Mouse (Mus musculus) liver, embryonic 11.5 days (tissue): ENCODE results near the gene Prmt9. TPM values are rescaled to one million over a fixed set of nuclear protein-coding genes. Genes with fewer than 3 reads are reported as not detected.

Experiments used
- ATAC-seq: fragments of 200-750 bp; cut with Nextera tagmentation; replicated peaks from 2 replicates; pipeline ENCODE4 v1.8.0; 2017; ENCODE audit warnings: moderate number of reproducible peaks, mild to moderate bottlenecking, moderate TSS enrichment, moderate library complexity; ENCODE audit not compliant: low FRiP score
- DNase-seq: peaks from one replicate; pipeline ENCODE4 v3.0.0-alpha.2; 2017; ENCODE audit warnings: low spot score
- H3K27ac ChIP-seq: fragments of 300-500 bp; sonication (generic); 2 replicates; pipeline ENCODE4 v1.5.1; 2014; ENCODE audit warnings: mild to moderate bottlenecking, low read depth, low read length, control low read depth
- H3K27me3 ChIP-seq: fragments of 300-500 bp; sonication (generic); replicated peaks from 2 replicates; pipeline ENCODE4 v1.6.1; 2014; ENCODE audit warnings: low read length, mixed read lengths; ENCODE audit not compliant: control insufficient read depth, insufficient read depth
- H3K36me3 ChIP-seq: fragments of 300-500 bp; sonication (generic); 2 replicates; pipeline ENCODE4 v1.6.1; 2014; ENCODE audit warnings: mild to moderate bottlenecking, low read length, moderate library complexity, mixed read lengths; ENCODE audit not compliant: control insufficient read depth, insufficient read depth
- H3K4me1 ChIP-seq: fragments of 300-500 bp; sonication (generic); replicated peaks from 2 replicates; pipeline ENCODE4 v1.6.1; 2014; ENCODE audit warnings: low read length, mixed read lengths; ENCODE audit not compliant: control insufficient read depth, insufficient read depth
- H3K4me2 ChIP-seq: fragments of 300-500 bp; sonication (generic); 2 replicates; pipeline ENCODE4 v1.6.1; 2014; ENCODE audit warnings: mild to moderate bottlenecking, control low read depth, moderate library complexity
- H3K4me3 ChIP-seq: fragments of 300-500 bp; sonication (generic); 2 replicates; pipeline ENCODE4 v1.5.1; 2014; ENCODE audit warnings: low read depth, low read length, control low read depth
- H3K9ac ChIP-seq: fragments of 300-500 bp; sonication (generic); 2 replicates; pipeline ENCODE4 v1.6.1; 2014; ENCODE audit warnings: low read depth, low read length, control low read depth
- H3K9me3 ChIP-seq: fragments of 300-500 bp; sonication (generic); 2 replicates; pipeline ENCODE4 v1.6.1; 2016; ENCODE audit warnings: low read length, inconsistent platforms, mixed read lengths; ENCODE audit not compliant: control insufficient read depth
- WGBS: fragments of 180-500 bp; shearing (Covaris S2); extraction: QIAGEN DNeasy Blood & Tissue Kit; methylation state at CpG from one replicate; pipeline ENCODE4 v1.1.7; 2014; 5-methylcytosine and 5-hydroxymethylcytosine counted together
- polyA plus RNA-seq: library from polyadenylated mRNA; unstranded; fragments of >200 nt; fragmentation: Nextera tagmentation; extraction: Ambion mirVana; gene quantifications from 2 replicates; pipeline ENCODE4 v1.2.1, GENCODE M21; 2014

Prmt9 gene
- polyA plus RNA-seq, 1 experiment from 2014 or later = 17.0 TPM

GRCm38 (mm10) chr8:77511750-77512493, 37.3 kb upstream of the Prmt9 start:
- H3K4me1 ChIP-seq = peaks cover 21% of the 10 kb centered on the region
- no peaks in the 10 kb centered on the region for H3K27me3 ChIP-seq
- H3K9me3 ChIP-seq = no peaks in the 10 kb centered on the region
- no peak for ATAC-seq
- H3K4me2 ChIP-seq = no peak overlapping the region
- WGBS = 76% methylated on average over 13 of the region's 13 CpGs
- no peaks in the 10 kb centered on the region for H3K36me3 ChIP-seq
- no peak overlapping the region for H3K9ac ChIP-seq
- H3K4me3 ChIP-seq = no peak overlapping the region
- no peak for DNase-seq
- H3K27ac ChIP-seq = no peak overlapping the region

- Histone ChIP-seq H3K36me3 (no peaks in the 10 kb centered on the region), H3K27me3 (no peaks in the 10 kb centered on the region), H3K9ac (no peak overlapping the region), H3K27ac (no peak overlapping the region), H3K4me3 (no peak overlapping the region), H3K4me2 (peak overlapping the region; percentile 89; the same call in 1 of the 2 replicates), H3K4me1 (peaks cover 22% of the 10 kb centered on the region), H3K9me3 (no peaks in the 10 kb centered on the region)
- ATAC-seq = no peak
- 88% methylated on average over 8 of the region's 8 CpGs for WGBS
- DNase-seq = no peak
Measured at GRCm38 (mm10) chr8:77515201-77515600, 34.0 kb upstream of the Prmt9 start.

GRCm38 (mm10) chr8:77515786-77516185, 33.4 kb upstream of the Prmt9 start:
- Histone ChIP-seq H3K36me3 (no peaks in the 10 kb centered on the region), H3K4me3 (peak overlapping the region; percentile 85), H3K27ac (no peak overlapping the region), H3K4me1 (peaks cover 22% of the 10 kb centered on the region), H3K9me3 (no peaks in the 10 kb centered on the region), H3K4me2 (peak overlapping the region; percentile 89), H3K27me3 (no peaks in the 10 kb centered on the region), H3K9ac (no peak overlapping the region)
- no peak for ATAC-seq
- no peak for DNase-seq
- 71% methylated on average over 8 of the region's 8 CpGs for WGBS

GRCm38 (mm10) chr8:77516845-77517244, 32.4 kb upstream of the Prmt9 start:
- Histone ChIP-seq H3K27me3 (no peaks in the 10 kb centered on the region), H3K4me1 (peaks cover 22% of the 10 kb centered on the region), H3K36me3 (no peaks in the 10 kb centered on the region), H3K27ac (no peak overlapping the region), H3K9ac (peak overlapping the region; percentile 90), H3K4me2 (peak overlapping the region; percentile 89), H3K4me3 (peak overlapping the region; percentile 85), H3K9me3 (no peaks in the 10 kb centered on the region)
- WGBS = 5% methylated on average over 10 of the region's 10 CpGs
- no peak for DNase-seq
- no peak for ATAC-seq

- under 1% methylated on average over 64 of the region's 95 CpGs for WGBS
- Histone ChIP-seq H3K4me2 (peak within 1 kb of the TSS; percentile 89), H3K27ac (peak within 1 kb of the TSS; percentile 85), H3K27me3 (no peaks in the 10 kb centered on the region), H3K9me3 (no peaks in the 10 kb centered on the region), H3K9ac (peak within 1 kb of the TSS; percentile 90), H3K4me1 (peaks cover 19% of the 10 kb centered on the region), H3K36me3 (no peaks in the 10 kb centered on the region), H3K4me3 (peak within 1 kb of the TSS; percentile 85)
- ATAC-seq (peak; percentile 94), DNase-seq (peak; percentile 87)
Measured at GRCm38 (mm10) chr8:77517301-77518200, 31.6 kb upstream of the Prmt9 start, which contains the start of gene Arhgap10. TSS of gene Arhgap10 (minus strand) at chr8:77517953.

- H3K9me3 ChIP-seq = no peaks in the 10 kb centered on the region
- H3K4me2 ChIP-seq = peak overlapping the region; percentile 89
- peak overlapping the region; percentile 85 for H3K27ac ChIP-seq
- no peaks in the 10 kb centered on the region for H3K27me3 ChIP-seq
- 3% methylated on average over 33 of the region's 33 CpGs for WGBS
- no peaks in the 10 kb centered on the region for H3K36me3 ChIP-seq
- H3K4me3 ChIP-seq = peak overlapping the region; percentile 85
- peak; percentile 71 for ATAC-seq
- peaks cover 19% of the 10 kb centered on the region for H3K4me1 ChIP-seq
- H3K9ac ChIP-seq = peak overlapping the region; percentile 90
- no peak for DNase-seq
Measured at GRCm38 (mm10) chr8:77518201-77519115, 30.7 kb upstream of the Prmt9 start.

GRCm38 (mm10) chr8:77520601-77521000, 28.6 kb upstream of the Prmt9 start:
- WGBS = 84% methylated on average over 4 of the region's 4 CpGs
- no peak for DNase-seq
- no peak for ATAC-seq
- no peaks in the 10 kb centered on the region for H3K36me3 ChIP-seq
- H3K9ac ChIP-seq = no peak overlapping the region
- H3K27ac ChIP-seq = no peak overlapping the region
- no peaks in the 10 kb centered on the region for H3K9me3 ChIP-seq
- no peaks in the 10 kb centered on the region for H3K27me3 ChIP-seq
- no peak overlapping the region for H3K4me3 ChIP-seq
- H3K4me1 ChIP-seq = peaks cover 18% of the 10 kb centered on the region
- H3K4me2 ChIP-seq = no peak overlapping the region
